Mouse (Mus musculus): ENCODE data around the gene Tubg2.
A peak's percentile ranks its signal among the peaks of the same experiment; 100 is the strongest.

The Tubg2 gene

DNA sequence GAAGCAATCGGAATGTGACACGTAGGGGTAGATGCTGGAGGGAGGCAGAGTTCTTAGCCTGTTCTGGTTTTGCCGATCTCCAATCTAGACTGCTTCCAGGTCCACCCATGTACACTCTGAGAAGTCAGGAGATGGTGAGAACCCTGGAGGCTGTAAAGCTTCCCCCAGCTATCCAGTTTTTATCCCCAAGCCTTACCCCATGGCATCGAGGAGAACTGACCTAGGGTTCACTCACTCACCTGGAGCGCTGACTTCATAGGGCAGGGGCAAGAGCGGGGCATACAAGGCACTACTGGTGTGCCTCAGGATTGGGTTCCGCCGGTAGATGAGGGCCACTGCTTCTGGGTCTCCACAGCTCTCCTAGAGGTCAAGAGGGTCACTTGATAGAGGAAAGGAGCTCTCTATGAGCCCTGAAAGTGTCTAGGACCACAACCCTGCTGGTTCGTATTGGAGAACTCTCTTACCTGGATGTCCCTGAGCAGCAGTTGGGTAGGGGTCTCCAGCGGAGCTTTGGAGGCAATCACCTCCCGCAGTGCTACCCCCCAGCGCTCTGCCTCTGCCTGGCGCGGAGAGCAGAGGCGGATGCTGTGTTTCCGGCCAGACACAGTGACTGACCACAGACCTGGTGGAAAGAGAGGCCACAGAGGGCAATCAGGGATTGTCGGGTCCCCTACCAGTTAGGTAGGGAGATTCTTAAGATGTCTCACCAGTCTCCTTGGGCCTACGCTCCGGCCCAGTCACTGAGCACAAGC is 11.7 kb downstream of the Tubg2 start:
- no peak for DNase-seq

DNA sequence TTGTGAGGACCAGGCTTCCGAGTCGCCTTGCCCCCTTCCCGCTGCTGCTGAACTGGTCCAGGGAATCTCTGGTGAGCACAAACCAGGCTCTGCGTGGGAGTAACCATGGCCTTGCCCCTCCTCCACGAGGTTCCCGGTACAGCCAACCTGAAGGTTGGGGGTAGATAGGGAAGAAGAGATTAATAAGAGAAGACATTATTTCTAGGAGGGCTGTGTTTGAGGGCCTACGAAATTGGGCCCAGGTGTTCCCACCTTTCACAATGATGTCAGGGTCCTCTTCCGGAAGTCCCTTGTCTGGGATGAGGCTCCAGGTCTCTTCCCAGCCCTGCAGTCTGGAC is 12.2 kb downstream of the Tubg2 start:
- DNase-seq: no peak

DNA sequence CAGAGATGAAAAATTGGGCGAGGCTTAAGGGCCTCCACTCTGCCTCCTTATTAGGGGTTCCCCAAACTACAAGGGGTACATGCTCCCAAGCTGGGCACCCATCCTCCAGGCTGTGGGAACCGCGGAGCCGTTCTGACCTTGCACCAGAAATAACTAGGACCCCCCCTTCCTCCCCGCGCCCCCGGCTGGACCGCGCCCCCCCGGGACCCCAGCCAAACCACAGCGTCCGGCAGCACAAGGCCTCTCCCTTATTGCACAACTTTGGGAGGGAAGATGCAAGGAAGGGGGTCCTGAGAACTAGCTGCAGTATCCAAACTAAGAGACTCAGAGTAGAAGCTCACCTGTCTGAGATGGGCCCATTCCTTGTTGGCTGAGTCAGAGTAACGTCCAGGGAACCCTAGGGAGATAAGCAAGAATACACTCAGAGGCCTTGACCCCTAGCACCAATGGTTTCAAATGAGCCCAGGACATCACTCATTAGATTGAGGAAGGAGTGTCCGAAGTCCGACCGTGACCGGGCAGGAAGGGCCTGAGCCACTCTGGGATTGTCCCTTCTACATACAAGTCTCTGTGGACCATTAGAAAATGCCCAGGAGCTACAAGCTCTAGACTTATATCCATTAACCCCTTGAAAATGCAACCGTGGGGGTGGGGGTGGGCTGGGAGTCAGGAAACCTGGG is 12.7 kb downstream of the Tubg2 start:
- DNase-seq: no peak

DNA sequence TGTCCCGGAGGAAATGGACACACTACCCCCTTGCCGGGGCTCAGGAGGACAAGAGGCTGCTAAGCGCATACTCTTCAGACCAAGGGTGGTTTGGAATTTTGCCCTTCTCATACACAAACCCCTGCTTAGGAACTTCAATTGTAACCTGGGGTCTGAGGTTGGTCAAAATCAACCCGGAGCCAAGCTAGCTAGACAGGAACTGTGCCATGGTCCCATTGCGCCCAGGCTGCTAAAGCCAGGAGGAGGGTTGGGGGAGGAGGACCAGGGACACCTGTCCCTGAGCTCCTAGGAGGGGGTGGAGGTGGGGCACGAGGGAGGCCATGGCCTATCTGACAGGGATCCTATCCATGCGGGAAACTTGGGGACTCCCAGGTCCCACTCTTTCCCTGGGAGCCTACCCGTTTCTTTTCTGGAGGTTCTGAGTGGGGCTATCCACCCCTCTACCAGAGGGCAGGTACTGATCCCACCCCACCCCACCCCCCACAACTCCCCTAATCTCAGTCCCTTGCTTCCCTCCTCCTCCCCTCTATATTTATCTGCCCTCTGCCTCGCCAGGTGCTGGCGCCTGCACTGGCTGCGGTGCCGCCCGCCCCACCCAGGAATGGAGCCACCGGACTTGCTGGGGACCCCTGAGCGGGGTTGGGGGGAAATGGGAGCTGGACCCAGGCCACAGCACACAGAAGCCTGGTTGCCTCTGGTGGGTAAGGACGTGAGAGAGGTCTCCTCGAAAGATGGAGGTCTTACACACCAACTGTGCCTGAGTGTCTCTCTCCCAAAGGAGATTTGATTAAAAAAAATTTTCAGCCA is 13.8 kb downstream of the Tubg2 start:
- DNase-seq: no peak

DNA sequence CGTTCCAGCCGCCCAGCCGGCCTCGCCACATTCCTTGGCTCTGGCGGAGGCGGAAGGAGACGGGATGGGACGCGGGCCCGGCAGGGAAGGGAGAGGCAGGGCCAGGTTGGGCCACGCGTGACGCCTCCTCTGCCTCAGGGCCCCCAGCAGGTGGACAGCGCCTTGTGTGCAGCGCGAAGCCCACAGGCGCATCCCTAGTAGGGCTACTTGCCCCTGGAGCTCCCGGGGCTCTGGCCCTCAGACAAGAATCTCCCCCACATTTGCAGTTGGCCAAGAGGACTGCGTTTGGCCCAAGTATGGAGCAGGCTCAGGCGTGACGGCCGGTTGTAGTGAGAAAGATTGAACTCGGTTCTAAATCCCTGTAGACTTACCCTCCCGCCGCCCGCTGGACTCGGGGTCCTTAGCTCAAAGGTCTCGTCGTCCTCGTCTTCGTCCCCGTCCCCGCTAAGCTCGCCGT is 14.7 kb downstream of the Tubg2 start, which contains the start of gene Cntnap1:
Gene Cntnap1, plus strand, starts transcription at position 170 of the 457 bp plus-strand sequence.
- no peak for DNase-seq

DNA sequence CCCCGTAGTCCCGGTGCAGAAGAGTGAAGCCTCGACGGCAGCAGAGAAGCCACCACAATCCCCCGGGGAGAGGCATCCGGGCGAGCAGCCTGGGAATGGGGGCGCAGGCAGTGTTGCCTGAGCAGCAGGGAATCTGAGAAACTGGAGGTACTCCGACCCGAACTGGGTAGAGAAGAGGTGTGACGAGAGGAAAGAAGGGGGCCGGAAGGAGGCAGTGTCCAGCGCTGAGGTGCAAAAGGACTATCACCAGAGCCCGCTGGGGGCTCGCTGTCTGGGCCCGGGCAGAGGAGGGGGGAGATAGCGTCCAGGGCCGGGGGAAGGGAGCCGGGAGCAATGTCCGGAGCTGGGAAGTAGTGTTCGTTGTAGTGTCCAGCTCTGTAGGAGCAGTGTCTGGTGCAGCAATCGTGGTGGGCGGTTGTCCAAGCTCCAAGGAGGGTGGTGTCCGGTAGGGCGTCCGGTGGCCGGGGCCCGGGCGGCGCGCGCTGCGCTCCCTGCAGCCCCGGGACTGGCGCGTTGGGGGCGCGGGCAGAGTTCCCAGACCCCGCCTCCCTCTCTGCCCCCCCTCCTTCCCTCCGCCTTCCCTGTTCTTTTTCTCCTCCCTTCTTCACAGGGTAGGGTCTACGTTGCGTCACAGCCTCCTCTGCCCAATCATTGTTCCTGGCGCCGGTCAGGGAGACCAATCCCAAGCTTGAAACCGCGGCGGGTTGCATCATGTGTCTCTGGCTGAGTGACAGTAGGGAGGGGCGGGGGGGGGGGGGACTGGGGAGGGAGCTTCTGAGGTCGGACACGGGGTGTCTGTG is 15.3 kb downstream of the Tubg2 start, which contains the start of gene Plekhh3:
Gene Plekhh3, minus strand, starts transcription at position 541 of the 800 bp plus-strand sequence.
- DNase-seq: peak; percentile 76 to 91

DNA sequence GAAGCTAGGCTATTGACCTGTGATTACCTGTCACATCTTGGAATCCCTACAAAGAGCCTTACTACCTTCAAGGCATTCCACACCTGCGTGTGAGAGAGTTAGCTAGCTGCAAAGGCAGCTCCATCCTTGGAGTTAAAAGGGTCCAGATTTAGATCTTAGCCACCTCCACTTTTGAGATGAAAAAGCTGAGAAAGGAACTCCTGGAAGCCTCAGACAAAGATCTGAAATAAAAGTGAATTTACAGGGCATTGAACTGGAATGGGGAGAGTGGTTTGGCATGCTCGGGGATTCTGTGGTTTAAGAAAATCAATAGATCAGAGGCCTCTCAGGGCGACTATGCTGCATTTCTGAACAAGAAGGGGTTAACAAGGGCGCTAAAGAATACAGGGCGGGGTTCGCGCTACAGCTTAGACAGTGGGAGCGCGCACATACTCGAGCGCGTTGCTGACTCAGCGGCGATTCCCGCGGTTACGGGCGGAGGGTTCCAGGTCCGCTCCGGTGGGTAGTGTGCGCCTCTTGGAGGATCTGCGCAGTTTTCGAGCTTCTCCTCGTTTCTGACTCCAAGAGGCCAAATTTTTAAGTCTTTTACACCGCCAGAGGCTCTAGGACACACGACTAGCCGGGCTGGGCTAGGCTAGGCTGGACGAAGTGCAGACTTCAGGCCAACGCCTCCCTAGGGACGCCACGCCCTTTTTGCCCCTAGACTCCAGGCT is 16.2 kb downstream of the Tubg2 start:
- DNase-seq: peak; percentile 28 to 43

DNA sequence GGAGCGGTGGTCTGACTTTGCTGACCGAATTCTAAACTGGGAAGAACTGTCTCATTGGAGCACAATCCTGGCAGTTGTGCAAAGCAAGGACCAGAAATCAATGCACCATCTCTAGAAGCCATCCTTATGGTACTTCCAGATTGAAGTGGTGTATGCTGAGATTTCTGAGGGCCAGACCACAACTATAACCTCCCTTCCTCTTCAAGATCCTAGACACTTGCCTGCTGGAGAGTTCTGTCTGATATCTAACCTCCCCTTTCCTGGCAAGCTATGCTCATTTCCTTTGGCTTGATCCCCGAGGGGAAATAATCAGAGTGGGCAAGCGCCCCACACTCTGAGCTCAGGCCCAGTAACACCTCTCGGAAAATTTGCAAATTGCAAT is 16.7 kb downstream of the Tubg2 start:
- no peak for DNase-seq

DNA sequence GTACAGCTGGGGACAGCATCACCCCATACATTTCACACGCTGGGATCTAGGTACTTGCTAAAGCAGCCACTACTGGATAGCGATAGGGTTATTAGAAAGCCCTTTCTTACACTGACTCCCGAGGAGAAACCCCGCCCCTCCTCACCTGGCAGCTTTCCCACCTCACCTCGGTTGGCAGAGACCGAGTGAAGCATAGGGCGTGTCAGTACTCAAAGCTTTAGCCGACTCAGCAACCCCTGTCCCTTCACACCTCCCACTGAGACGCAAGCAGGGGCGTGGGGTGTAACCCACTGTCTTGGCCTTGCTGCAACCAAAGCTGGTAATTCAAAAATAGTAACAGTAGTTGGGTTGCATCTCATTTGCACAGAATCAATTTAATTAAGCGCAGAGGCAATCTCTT is 17.4 kb downstream of the Tubg2 start:
- DNase-seq: no peak

DNA sequence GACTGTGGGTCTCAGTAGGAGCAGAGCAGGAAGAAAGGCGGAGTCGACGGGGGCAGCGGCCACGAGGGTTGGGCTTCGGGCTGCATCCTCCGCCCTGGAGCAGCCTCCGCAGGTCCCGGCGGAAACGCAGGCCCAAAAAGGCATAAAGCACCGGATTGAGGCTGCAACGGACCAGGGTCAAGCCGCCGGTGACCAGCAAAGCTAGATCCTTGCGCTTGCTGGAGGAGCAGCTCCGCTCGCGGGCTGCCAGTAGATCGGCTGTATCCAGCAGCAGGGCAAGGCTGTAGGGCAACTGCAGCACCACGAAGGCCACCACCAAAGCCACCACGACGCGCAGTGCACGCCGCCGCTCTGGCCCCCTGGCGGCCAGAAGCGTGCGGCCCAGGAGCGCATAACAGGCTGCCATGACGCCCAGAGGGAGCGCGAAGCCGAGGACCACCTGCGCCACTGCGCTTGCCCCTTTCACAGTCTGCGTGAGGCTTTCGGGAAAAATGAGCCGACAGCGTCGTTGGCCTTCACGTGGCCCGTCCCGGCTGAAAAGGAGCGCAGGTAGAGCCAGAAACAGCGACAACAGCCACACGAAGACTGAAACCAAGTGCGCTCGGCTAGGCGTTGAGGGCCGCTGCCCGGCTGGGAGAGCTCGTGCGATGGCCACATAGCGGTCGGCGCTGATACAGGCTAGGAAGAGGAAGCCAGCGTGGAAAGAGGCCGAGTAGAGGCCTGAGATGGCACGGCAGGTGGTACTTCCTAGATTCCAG is 18.1 kb downstream of the Tubg2 start:
- peak; percentile 77 to 81 for DNase-seq

DNA sequence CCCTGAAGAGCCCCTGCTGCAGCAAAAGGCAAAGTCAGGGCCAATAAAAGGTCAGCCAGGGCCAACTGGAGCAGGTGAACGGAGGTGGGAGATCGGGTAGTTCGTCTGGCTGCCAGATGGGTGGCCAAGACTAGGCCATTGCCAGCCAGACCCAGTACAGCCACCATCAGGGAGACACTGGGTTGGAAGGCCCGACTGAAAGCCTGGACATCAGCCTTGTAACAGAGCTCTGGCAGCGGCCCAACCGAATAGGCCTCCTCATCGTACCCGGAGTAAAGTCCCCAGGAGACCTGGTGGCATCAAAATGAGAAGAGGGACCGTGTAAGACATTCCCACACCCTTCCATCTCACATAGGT is 18.7 kb downstream of the Tubg2 start:
- DNase-seq: no peak

DNA sequence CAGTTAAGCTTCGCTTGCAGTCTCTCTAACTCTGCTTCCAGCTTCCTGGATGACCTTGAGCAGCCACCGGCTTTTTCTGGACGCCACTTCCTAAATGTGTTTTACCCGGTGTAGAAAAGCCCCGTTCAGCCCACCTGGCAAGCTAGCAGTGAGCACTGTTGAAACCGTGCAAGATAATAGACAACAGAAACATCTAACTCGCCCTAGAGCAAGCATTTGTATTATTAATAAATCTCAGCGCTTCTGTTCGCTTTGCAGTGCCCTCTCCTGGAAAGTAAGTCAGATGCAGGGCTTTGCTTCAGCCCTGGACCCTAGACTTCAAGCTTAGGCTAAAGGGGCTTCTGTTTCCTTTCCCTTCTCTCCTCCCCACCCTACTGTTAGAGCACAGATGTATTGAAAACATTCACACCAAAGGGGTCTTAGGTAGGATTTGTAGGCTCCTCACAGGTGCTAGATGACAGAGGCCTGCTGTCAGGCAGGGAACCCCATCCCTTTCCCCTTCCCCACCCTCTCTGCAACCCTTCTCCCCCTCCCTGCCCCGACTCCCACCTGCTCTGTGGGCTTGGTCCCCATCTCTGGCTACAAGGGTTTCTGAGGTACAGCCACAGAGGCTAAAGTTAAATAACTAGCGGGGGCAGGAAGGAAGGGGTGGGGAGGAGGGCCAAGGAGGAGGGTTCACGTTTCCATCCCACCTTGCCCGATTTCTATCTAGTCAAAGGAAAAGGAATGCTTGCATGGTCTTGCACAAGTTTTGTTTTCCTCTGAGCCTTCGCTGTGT is 19.3 kb downstream of the Tubg2 start, which contains the start of gene Ccr10:
Gene Ccr10, minus strand, starts transcription at position 593 of the 778 bp plus-strand sequence.
- DNase-seq: no peak

DNA sequence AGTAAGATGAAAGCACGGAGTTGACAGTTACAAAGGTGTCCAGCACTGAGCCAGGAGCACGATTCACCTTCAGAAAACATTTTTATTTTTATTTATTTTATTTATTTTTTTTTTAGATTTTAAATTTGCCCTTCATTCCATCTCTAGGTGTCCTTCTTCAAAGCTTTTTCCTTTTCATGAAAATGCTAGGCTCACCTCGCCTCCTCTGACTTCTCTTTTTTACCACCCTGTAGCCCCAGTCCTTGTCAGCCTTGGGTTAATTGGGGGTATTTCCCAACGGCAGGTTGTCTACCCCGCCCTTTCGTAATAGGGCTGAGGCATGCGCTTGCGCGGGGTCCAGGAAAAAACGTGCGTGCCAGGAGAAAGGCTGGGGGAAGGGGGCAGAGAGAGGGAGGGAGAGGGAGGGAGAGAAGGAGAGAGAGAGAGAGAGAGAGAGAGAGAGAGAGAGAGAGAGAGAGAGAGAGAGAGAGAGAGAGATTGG is 20.0 kb downstream of the Tubg2 start:
- no peak for DNase-seq

DNA sequence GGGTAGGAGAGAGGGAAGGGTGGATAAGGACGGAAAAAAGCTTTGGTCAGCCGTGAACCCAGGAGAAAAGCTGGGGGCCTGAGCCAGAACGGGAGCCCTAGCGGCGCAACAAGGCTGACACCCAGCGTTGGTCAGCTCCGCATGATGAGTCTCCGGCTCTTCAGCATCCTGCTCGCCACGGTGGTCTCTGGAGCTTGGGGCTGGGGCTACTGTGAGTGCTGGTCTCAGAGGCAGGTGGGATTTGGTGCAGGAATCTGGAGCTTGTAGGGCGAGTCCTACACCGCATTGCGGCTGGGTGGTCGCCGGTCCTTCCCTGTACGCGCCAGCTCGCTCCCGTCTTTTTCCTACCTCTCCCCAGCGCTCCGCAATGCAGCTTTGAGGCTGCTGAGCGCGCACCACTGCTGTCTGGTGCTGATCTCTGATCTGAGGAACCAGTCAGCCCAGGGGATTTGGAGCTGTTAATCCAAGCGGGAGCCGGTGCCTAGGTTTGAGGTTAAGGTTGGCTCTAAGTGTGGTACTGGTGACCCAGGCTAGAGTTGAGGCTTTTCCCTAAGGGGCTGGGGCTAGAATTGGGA is 20.5 kb downstream of the Tubg2 start:
- no peak for DNase-seq

DNA sequence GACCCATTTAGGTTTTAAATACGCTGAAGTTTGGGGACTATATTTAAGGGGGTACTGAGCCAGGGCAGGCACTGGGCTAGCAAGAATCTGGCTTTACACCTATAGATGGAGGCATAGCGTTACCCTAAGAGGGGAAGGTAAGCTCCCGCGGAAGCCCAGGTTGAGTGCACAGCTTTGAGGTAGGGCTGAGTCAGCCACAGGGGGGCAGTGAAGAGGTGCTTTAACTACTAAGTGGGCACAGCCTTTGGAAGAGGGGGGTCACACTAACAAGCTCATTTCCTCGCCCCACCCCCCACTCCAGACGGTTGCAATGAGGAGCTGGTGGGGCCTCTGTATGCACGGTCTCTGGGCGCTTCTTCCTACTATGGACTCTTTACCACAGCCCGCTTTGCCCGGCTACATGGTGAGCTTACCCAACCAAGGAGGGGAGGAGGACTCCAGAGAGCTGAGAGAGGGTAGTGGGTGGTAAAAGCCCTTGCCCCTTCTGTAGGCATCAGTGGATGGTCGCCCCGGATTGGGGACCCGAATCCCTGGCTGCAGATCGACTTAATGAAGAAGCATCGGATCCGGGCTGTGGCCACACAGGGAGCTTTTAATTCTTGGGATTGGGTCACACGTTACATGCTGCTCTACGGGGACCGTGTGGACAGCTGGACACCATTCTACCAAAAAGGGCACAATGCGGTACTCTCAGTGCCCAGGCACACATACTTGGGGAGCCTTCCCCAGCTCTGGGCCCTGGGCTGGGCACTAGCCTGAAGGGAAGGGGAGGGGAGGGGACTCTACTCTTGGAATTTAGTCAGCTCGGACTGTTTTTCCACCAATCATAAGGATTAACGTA is 21.4 kb downstream of the Tubg2 start:
- peak; percentile 78 to 80 for DNase-seq

DNA sequence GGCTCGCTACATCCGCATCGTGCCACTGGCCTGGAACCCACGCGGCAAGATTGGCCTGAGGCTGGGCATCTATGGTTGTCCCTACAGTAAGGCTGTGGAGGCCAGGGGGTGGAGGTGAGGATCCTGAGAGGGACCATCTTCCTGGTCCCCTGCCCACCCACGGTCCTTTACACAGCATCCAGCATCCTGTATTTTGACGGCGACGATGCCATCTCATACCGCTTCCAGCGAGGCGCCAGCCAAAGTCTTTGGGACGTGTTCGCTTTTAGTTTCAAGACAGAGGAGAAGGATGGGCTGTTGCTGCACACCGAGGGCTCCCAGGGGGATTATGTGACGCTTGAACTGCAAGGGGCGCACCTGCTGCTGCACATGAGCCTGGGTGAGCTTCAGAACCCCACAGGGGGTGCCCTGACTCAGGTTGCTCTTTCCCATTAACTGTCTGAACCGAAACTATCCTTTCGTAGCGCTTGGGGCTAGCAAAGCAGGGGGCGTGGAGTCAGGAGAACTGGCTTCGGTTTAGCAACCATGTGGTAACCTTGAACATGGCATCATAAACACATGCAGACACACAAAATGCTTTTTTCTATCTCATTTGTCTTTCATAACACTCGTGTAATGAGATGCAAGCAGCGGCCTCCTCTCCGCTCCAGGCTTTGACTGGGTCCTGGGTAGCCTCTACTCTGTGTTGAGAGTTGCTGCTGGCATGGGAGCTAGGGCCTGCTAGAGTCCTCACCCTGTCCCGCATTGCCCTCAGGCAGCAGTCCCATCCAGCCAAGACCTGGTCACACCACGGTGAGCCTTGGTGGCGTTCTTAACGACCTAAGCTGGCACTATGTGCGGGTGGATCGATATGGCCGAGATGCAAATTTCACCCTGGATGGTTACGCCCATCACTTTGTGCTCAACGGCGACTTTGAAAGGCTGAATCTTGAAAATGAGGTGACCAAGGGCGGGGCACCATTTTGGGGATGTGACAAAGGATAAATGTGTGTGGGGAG is 22.7 kb downstream of the Tubg2 start:
- no peak for DNase-seq

DNA sequence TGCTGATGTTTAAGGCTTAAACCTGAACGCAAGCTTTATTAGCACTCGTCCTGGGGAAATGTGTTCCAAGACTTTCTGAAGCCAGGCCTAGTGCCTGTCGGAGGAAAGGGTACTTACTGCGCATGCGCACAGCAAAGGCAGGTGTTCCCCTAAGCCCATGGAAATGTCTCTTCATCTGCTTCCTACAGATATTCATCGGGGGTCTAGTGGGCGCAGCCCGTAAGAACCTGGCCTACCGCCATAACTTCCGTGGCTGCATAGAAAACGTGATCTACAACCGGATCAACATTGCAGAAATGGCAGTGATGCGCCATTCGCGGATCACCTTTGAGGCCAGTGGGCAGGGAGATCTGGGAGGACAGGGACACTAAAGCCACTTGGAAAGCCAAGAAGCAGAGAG is 23.6 kb downstream of the Tubg2 start:
- no peak for DNase-seq

DNA sequence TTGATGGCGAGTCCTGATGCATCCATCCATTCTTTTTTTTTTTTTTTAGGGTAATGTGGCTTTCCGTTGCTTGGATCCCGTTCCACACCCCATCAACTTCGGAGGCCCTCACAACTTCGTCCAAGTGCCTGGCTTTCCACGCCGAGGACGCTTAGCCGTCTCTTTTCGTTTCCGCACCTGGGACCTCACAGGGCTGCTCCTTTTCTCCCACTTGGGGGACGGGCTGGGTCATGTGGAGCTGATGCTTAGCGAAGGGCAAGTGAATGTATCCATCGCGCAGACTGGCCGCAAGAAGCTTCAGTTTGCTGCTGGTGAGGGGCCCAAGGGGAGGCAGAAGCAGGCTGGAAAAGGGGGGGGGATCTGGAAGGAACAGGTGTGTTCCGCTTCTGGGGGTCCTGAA is 24.6 kb downstream of the Tubg2 start:
- no peak for DNase-seq

Measured in thymus, postnatal 36 days (tissue).